Mouse (Mus musculus) gonadal fat pad, adult 2 months (tissue): Measurements from ENCODE around the gene Unc5c. TPM values are rescaled to one million over a fixed set of nuclear protein-coding genes. Genes with fewer than 3 reads are reported as not detected.

ENCODE experiments used
- DNase-seq: peaks from one replicate; pipeline ENCODE4 v3.0.0-alpha.2; 2012; ENCODE audit warnings: low read depth
- polyA plus RNA-seq: library from polyadenylated mRNA; depleted of rRNA; stranded (reverse); fragments of >200 nt; gene quantifications from 2 replicates; pipeline ENCODE4 v1.2.3, GENCODE M21; 2012

The Unc5c gene
- polyA plus RNA-seq, 1 experiment, result 0.18 TPM

DNA sequence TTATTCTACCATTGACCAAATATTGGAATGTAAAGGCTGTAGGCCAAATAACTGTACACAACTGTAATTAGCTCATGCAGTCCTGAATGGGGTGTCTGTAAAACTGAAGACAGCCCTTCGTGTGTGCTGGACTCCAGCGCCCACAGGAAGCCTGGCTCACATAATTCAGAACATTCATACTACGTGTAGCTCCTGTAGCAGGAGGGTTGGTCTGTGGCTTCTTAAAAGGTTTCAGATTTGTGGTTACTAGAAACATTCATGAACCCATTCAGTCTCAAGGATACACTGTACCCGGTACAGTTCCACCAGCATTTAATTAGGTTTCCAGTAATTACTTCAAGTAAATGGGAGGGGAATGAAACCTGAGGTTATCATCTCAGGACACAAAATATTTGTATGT is 246.6 kb downstream of the Unc5c start:
- no peak for DNase-seq

DNA sequence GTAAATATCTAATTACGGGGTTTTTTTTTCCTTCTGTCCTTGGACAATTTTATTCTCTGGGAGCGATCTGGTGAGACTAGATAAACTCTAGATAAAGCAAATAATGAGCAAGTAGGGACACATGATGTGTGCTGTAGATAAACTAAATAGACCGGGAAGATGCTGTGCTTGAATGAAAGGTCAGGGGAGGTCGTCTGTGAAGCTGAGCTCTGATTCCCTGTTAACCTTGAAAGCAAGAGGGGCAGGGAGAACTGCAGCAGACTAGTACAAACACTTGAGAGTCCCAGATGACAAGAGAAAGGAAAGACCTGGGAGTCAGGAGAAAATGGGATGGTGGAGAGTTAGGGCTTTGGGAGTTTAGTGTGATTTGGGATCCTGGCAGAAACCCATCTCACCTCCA is 251.4 kb downstream of the Unc5c start:
- DNase-seq, result no peak

DNA sequence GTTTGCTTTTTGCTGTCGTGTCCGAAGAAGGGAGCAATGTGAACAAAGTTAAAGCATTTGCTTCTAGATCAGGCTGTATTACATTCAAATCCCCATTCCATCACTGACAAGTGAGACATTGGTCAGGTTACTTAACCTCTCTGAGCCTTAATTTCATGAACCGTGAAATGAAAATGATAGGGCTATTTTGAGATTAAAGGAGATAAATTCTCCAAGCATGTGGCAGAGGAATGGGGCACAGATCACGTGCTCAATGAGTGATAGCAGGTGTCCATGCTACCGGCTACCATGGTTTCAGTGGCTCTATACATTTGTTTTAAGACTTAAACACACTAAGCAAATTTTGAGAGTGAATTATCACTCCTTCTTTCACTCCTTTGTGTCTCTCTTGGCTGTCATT is 254.0 kb downstream of the Unc5c start:
- DNase-seq, result no peak

DNA sequence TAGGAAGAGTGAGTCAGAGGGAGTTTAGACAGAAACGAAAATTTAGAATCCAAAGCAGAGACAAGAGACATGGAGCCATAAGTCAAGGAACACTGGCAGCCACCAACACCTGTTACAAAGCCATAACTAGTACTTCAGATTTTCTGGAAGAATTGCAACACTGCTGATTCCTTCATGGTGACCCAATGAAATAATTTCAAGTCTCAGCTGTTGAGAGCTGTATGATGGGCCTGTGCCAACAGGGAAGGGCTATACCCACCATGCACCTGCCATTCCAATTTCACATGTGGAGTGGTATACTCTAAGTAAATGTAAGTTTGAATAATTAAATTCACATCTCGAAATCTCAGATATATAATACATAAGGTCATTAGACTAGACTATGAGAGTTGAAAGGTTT is 259.5 kb downstream of the Unc5c start:
- DNase-seq, result no peak

DNA sequence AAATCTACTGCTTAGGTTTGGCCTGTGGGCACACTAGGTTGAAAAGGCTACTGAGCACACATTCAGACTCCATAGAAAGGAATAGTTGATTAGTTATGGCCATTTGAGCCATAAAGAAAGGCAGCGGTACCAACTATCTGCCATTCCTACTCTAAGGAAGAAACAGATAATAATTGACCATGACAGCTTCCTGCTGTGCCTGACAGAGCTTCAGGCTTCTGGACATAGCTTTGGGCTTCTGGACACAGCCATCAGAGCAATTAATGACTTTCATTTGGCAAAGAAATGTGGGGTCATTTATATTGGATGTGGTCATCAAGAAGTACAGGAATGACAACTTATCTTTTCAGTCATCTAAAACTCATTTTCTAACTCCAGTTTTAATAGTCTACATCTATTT is 260.4 kb downstream of the Unc5c start:
- no peak for DNase-seq

DNA sequence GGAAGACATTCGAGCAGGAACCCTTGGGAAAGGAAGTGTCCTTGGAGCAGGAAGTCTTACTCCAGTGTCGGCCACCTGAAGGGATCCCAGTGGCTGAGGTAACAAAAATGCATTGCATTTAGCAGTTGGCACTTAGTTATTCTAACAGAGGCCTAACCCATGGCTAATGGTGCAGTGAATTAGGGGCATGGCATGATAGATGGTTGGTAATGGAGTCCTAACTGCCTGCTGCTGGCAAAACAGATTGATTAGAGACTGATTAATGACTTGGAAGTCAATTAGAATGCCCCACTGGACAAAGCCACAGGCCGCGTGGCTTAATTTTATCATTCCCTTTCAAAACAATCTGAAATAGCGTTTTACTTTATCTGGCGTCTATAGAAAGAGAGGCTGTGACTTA is 268.8 kb downstream of the Unc5c start:
- DNase-seq, result no peak

DNA sequence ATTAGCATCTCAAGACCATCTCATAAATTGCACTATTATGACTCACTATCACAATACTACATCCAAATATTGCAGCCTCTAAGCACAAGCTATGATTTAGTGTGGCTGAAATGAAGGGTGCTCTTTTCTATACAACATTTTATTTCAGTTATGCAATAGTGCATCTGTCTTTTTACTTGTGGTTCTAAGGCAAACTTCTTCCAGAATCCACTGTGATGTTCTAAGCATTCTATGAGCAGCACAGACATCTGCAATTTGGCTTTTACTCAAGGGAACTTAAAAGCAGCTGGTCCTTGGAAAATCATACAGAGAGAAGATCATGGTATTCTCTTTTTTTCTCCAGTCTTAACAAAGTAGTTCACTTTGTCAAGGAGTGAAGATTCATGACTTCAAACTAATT is 270.3 kb downstream of the Unc5c start:
- no peak for DNase-seq

DNA sequence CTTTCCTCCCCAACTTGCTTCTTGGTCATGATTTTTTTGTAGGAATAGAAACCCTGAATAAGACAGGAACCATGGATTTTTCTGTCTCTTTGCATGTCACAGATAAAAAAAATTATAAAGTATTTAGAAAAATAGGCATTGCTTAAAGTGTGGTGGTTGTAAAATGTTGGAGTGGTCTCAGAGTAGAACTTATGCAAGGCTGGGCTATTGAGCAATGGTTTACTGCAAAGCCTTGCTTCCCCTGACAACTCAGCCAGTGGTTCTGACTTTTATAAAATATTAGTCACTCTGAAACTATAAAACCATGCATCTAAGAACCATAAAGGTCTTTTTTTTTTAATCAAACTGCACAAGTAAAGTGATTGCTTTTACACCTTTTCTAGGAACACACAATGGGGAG is 280.3 kb downstream of the Unc5c start:
- DNase-seq, result no peak

DNA sequence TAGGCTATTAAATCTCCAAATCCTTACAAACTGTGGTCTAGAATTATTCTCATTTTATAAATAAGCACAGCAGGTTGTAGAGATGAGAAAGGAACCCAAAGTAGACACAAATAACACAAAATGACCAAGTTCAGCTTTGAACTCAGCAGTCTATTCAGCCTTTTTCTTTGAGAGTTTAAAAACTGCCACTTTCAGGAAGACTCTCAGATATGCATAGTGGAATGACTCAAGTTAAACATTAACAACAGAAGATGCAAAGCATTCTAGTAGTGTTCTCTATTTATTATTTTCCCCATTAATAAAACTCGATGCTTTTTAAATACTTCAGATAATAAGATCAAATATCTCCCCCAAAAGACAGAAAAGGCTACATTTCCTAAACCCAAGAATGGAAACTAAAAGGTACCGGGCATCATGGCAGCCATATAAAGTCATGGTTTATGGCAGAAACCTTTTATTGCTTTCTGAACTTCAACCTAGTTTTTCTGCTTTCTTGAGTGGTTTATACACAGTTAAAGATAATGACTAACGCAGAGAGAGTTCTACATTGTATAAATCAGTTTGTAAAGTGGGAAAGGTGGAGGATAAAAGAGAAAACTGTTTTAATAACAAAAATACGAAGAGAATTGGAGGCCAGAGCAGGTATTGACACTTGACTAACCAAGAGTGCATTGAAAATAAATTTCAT is 283.8 kb downstream of the Unc5c start:
- DNase-seq, result no peak

DNA sequence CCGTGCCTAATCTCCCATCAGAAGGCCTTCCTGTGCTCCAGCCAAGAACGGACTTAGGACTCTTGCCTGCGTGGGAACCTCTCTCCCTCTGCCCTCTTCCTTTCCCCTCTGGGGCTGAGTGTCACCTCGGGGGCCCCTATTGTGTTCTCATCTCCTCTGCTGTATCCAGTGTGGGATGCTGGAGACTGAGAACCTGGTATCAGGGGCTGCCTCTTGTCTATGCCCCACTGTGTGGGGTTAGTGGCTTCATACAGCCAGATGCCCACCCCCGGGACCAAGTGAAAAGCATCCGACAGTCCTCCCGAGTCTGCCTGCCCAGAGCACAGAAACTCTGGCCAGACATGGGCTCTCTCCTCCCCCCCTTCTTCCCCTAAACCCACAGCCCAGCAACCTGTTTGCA is 287.2 kb downstream of the Unc5c start:
- no peak for DNase-seq

DNA sequence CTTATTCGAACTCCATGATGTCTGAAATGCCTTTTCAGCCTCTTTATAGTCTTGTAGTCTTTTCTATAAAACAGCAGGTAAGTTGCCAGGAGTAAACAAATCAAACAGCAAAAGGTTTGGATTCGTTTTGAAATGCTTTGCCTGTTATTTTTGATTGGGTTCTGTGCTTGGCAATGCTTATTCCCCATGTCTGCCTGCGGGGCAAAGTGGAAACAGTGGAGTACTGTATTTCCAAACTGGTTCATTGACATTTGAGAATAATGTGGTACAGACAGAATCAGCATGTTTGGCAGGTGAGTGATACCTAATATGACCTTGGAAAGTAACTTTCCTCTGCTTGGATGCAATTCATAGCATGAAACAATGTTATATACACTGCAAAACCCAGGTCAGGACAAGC is 292.2 kb downstream of the Unc5c start:
- no peak for DNase-seq

DNA sequence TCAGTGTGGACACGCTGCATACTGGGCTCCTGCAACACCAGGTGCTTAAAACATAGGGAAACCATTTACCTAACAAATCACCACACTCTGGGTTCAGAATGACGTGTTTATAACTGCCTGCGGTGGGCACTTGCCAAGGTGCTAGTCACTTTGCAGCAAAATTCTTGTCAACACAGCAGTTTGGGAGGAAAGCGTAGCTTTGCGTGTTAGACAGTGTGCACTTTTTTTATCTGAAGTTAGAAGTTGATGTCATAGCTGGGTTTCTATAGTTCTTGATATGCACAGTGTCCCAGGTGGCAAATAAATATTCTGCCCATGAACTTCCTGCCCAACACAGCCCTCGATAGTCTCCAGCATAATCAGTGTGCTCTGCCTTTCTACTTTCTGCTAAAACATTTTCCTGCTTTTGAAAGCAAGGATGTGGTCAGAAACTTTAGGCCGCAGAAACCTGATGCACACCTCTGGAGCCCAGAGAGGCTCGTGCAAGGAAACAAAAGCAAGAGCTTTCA is 313.4 kb downstream of the Unc5c start:
- no peak for DNase-seq

DNA sequence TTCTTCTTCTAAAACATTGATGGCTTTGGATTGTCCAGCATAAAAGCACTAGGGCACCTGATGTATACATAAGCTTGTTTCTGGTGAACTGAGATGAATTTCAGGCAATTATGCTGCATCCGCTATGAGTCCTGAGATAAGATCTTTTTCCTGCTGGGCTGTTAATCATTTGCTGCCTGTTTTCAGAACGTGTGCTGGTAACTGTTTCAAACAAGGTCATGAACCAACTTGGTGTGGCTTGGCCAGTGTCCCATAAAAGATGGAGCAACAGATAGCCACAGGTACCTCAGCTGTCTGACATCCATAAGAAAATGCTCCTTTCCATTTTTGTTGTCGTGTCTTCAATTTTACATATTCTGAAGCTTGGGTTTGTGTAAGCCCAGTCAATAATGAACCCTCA is 314.2 kb downstream of the Unc5c start:
- DNase-seq, result no peak

DNA sequence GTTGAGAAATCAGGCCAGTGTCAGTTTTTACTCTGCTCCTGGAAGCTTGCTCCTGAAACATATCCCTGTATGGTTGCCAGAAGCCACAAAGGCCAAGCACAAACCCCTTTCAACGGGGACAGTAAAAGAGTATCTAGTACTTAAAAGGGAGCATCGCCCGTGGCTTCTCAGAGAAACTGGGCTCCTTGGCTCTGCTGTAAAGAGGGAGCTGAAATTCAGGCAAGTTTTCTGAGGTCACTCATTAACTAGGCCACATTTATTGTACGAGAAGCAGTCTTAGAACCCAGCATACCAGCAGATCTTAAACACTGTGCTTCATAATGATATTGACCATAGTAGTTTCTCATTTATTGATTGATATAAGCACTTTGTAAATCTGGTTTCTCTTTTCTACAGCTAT is 317.5 kb downstream of the Unc5c start:
- no peak for DNase-seq

DNA sequence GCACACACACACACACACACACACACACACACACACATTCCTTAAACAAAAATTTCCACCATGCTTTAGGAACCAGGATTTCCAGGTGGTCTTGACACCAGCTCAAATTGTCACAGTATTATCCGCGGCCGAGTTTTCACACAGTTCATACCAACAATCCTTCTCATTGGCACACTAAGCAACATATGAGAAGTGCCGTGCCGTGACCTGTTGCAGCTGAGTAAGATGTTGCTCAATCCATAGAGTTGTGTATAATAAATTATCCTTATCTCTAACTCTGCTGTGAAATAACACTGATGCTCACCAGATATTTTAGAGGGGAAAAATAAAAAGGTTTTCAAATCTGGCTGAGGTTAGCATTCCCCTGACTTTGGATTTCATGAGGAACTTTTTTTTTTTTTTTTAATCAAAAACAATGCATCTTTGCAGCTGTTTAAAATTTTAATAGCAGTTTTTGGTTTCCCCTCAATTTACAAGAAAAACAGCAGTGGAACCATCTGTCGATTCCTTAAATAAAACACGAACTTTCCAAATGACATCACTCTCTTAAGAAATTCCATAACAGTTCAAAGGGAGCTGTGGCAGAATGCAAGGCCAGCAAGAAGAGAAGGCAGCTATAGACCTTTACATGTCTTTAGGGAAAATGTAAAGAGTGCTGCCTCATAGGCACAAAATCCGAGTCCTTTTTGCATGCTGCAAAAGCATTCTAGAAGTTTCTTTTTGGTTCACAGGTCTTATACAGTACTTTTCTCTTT is 326.2 kb downstream of the Unc5c start:
- DNase-seq, result no peak

DNA sequence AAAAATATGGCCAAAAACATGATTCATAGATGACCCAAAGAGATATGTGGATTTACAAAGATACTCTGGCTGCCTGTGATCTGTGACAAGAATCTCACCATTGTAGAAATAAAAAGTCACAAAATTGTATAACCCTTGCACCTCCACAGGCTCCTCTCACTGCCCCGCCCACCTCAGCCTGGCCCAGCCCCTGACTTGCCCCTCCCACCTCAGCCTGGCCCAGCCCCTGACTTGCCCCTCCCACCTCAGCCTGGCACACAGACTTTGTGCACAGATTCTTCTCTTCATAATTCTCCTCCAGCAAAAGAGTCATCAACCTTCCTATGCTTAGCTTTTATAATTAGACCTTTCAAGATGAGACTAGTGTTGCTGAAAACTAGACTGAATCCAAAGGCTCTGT is 327.1 kb downstream of the Unc5c start:
- no peak for DNase-seq

DNA sequence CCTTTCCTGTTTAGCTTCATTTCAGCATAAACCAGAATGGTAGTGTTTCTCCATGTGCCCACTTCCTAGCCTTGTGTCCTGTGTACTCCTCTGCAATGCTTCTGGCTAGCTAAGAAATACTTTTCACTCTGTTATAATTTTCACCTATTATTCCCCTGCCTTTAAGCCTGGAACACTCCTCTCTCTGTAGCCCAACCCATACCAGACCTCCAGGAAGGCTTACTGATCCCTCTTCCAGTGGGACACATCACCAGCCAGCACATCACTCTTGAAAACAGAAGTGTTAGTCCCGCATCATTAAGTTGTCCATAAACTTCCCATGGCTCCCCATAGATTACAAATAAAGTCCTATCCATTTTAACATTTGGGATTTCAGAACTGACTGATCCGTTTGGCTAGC is 328.7 kb downstream of the Unc5c start:
- no peak for DNase-seq

DNA sequence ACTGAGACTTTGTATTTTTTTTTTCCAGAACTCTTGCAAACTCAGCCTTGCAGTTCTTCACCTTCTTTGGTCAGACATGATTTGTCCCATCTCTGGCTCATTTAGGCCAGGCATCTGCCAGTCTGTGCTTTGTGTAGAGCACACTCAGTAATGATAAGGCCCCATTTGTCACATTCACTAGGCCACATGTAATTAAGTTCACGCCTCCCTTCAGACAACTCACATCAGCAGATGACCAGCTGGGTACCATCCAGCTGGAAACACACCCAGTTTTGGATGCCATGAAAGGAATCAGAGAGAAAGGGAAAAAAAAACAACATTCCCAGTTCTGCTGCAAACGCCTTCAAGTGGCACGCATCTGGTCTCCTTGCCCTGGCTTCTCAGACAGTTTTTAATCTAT is 329.4 kb downstream of the Unc5c start:
- no peak for DNase-seq

DNA sequence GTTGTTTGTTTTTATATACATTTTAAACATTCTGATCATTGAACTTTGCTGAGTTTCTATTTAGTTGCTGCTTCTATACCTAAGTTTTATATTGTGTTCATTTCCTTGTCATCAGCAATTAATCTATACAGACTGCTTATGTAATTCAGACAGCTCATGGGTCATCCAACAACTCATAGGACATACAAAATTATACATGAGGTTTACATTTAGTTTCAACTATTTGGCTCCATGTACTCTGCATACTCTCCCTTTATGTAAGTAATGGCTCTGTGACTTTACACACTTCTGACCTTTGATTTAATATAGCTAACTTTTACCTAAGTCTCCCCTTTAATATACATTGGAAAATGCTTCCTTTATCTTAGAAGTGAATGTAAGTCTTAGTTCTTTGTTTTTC is 332.4 kb downstream of the Unc5c start:
- no peak for DNase-seq

DNA sequence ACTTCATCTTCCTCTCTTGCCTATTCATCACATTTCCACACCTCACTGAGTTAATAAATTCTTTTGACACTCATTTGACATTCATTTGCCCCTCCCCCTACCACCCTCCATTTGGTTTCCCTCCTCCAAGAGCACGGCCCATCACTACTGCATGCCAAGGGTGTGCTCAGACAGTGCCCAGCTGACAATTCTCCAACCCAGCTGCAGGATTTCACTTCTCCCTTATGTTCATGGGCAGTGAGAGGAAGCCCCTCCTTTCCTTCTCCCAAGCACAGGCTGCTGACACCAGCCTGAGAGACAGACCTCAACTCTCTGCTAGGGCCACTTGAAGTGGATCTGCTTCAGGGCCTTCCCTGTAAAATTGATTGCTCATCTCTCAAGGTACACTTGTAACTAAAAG is 332.8 kb downstream of the Unc5c start:
- no peak for DNase-seq

DNA sequence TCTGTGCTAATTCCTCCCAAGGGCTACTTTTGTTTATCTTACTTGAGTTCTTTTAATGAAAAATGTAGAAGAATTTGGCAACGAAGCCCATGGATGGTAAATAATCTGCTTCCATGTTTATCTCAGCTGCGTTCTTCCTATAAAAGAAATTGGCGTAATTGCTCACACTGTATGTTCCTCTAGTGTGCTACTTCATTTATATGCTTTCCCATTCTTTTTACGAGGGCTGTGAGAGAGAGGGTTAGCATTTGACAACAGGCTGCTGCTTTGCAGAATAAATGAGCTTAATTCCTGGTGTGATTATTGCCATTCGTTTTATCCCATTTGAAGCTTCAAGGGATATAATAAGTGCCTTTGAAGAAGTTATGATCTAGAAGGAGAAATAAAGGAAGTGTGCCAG is 339.1 kb downstream of the Unc5c start:
- no peak for DNase-seq

DNA sequence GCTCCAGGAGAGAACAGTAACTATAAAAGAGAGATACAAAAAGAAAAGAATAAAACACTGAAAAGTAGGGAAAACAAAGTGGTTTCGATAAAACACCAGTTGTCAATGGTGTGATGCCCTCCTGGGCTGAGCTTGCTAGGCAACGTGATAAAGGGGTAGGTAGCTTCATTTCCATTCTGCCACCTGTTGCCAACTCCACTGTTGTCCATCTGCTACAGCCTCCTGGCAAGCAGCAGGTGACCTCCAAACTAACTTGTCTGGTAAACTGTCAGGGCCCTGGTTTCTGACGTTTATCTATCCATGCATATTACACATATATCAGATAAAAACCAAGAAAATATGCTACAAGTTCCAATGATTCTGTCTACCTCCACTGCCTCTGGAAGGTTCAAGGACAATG is 344.6 kb downstream of the Unc5c start:
- DNase-seq, result no peak

DNA sequence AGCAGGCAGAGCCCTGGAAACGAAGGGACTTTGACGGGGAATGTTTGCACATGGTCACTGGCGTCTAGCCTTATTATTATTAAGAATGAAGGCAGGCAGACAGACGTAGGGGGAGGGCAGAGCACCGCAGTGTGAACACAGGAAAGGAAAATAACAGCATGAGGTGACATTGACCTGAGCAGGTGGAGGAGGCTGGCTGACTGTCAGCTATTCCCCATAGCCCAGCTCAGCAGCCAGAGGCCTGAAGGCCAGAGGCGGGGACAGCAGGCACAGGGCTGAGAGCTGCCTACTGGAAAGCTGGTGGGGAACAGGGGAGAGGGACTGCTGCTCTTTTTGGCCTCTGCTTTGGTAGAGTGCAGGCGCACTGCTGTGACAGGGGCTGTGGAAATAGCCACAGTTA is 345.9 kb downstream of the Unc5c start:
- DNase-seq, result no peak

DNA sequence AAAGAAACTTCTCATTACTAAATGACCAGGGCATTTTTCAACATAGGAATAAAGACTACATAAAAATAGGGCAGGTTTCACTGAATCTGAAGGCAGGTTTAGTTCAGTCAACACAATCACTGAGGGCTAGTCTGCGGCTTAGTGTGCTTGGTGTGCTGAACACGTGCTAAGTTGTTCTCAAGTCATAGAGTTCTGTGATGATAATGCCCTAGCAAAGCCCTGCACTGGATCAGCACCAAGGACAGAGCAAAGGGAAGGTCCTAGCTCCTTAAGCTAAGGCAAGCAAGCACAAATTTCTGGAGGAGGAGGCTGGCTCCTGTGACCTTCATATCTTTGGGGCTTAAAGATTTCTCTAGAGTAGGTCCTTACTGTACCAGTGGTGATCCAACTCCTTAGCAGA is 346.3 kb downstream of the Unc5c start:
- no peak for DNase-seq
